Mouse (Mus musculus) adrenal gland, postnatal 10 days (tissue): Measurements from ENCODE around the gene Tfe3. TPM values are rescaled to one million over a fixed set of nuclear protein-coding genes. Genes with fewer than 3 reads are reported as not detected.

ENCODE experiments used
- DNase-seq: peaks from one replicate; pipeline ENCODE4 v3.0.0; 2021; ENCODE audit warnings: mixed read lengths
- microRNA-seq: library from miRNA; unstranded; fragments of <30 nt; microRNA quantifications from one replicate; pipeline ENCODE4 v1.2.0, GENCODE M21; 2021
- total RNA-seq, 2 experiments: library from RNA; stranded (reverse); gene quantifications; 2 replicates each; pipeline ENCODE4 v1.2.3; 2021

The Tfe3 gene
- total RNA-seq, 2 experiments from 2014 or later = 35.7 to 39.3 TPM

DNA sequence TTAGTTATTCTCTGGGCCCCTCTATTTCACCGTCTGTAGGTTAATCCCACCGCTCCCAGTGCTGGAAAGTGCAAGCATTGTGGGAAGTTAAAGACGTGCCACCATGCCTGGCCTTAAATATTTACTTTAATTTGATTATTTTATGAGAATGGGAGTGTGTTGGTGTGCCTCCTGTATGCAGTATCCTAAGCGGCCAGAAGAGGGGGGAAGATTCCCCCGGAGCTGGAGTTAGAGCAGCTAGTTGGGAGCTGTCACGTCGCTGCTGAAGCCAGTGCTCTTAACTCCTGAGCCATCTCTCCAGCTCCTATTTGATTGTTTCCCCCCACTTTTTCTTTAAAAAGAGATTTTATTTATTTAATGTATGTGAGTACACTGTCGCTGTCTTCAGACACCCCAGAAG, 52.7 kb downstream of the Tfe3 start:
- DNase-seq = peak; percentile 35

DNA sequence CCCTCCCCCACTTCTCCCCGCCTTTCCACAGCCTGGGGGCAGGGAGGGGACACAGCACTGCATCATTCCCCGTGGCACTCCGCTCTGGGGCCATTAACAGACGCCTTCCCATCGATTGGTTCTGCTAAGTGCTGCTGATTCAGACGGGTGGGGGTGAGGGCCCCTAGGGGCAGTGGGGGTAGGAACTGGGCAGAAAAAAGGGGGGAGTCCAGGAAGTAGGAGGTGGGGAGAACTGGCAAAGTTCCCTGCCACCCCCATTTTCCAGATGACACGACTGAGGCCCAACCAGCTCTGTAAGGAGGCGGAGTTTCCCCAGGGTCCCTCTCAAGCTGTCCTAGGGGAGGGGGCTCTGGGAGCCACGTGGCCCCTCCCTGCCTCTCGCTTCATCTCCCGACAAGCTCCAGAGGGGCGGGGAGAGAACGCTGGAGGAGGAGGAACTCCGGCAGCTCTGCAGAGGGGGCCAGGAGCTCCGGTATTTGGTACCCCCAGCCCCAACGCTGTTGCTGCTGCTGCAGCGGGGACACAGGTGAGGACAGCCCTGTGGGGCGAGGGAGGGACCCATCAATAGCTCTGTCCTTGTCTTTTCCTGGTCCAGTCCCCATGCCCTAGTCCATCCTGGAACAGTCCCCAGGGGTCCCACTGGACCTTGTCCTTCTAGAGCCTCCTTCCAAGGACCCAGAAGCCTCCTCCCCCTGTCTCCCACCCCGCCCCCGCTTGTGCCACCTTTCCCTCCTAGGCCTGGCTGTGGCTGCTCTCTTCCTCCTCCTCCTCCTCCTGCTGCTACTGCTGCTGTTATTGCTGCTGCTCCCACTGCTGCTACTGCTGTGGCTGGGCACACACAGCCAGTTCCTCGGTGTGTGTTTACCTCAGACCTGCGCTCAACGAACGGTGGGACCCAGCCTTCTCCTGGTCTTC, 59.8 kb downstream of the Tfe3 start, which contains the start of gene Kcnd1:
Gene Kcnd1, plus strand, starts transcription at position 425 of the 915 bp plus-strand sequence.
- DNase-seq = peak; percentile 15

Small RNA genes within 50 kb of the gene (microRNA-seq; reads per million reads assigned to microRNA genes)
- 99.3 reads per million, percentile 44 among the genes with 10 or more reads in this experiment for gene Mir1198

Other genes with a start within 250 kb of the Tfe3 start
- under 1 TPM; 0.30 to 0.45 TPM for gene Foxp3, start 188.9 kb upstream of the Tfe3 start, total RNA-seq
- 1 to 10 TPM; 3.2 to 3.5 TPM for gene Ppp1r3f, start 188.3 kb upstream of the Tfe3 start, total RNA-seq
- gene Ccdc22, start 157.0 kb upstream of the Tfe3 start, total RNA-seq = 10 to 100 TPM; 17.8 to 20.1 TPM
- gene Cacna1f, start 155.5 kb upstream of the Tfe3 start, total RNA-seq = not detected
- 10 to 100 TPM; 44.4 to 58.6 TPM for gene Syp, start 124.1 kb upstream of the Tfe3 start, total RNA-seq
- 10 to 100 TPM in 1 of 2 experiments, 1 to 10 TPM in 1; 9.2 to 18.0 TPM for gene Prickle3, start 105.3 kb upstream of the Tfe3 start, total RNA-seq
- gene Plp2, start 91.2 kb upstream of the Tfe3 start, total RNA-seq = 10 to 100 TPM; 71.5 to 72.6 TPM
- 1 to 10 TPM; 5.3 to 5.8 TPM for gene Magix, start 81.3 kb upstream of the Tfe3 start, total RNA-seq
- 10 to 100 TPM; 38.0 to 40.1 TPM for gene Gpkow, start 65.4 kb upstream of the Tfe3 start, total RNA-seq
- 10 to 100 TPM; 57.2 to 57.5 TPM for gene Wdr45, start 48.2 kb upstream of the Tfe3 start, total RNA-seq
- not detected for gene Gm45208, start 40.3 kb upstream of the Tfe3 start, total RNA-seq
- gene Praf2, start 34.1 kb upstream of the Tfe3 start, total RNA-seq = 10 to 100 TPM; 12.3 to 13.9 TPM
- 1 to 10 TPM; 5.2 to 6.9 TPM for gene Ccdc120, start 11.7 kb upstream of the Tfe3 start, total RNA-seq
- gene Gripap1, start 27.2 kb downstream of the Tfe3 start, total RNA-seq = 10 to 100 TPM; 34.2 to 48.2 TPM
- gene Kcnd1, start 59.7 kb downstream of the Tfe3 start, total RNA-seq = 1 to 10 TPM; 1.2 to 2.1 TPM
- 10 to 100 TPM; 49.6 to 54.7 TPM for gene Otud5, start 78.8 kb downstream of the Tfe3 start, total RNA-seq
- 1 to 10 TPM; 6.2 to 9.2 TPM for gene Pim2, start 115.7 kb downstream of the Tfe3 start, total RNA-seq
- gene Slc35a2, start 121.5 kb downstream of the Tfe3 start, total RNA-seq = 10 to 100 TPM; 23.2 to 27.0 TPM
- gene Pqbp1, start 136.7 kb downstream of the Tfe3 start, total RNA-seq = 10 to 100 TPM; 66.3 to 79.2 TPM
- 10 to 100 TPM; 88.3 to 94.3 TPM for gene Timm17b, start 136.8 kb downstream of the Tfe3 start, total RNA-seq
- not detected for gene Gm10491, start 145.3 kb downstream of the Tfe3 start, total RNA-seq
- gene Gm10490, start 147.0 kb downstream of the Tfe3 start, total RNA-seq = not detected
- 10 to 100 TPM; 37.3 to 41.2 TPM for gene Pcsk1n, start 157.3 kb downstream of the Tfe3 start, total RNA-seq
- not detected for gene Eras, start 166.0 kb downstream of the Tfe3 start, total RNA-seq
- gene Hdac6, start 185.3 kb downstream of the Tfe3 start, total RNA-seq = 10 to 100 TPM; 17.9 to 19.2 TPM
- gene Gata1, start 215.5 kb downstream of the Tfe3 start, total RNA-seq = 1 to 10 TPM; 1.2 to 2.5 TPM